Mouse (Mus musculus) intestine, embryonic 14.5 days (tissue): ENCODE measurements around the gene Gm10134. TPM values are rescaled to one million over a fixed set of nuclear protein-coding genes. Genes with fewer than 3 reads are reported as not detected.
A peak's percentile ranks its signal among the peaks of the same experiment; 100 is the strongest.

Experiments used
- ATAC-seq: fragments of 200-750 bp; cut with Nextera tagmentation; replicated peaks from 2 replicates; pipeline ENCODE4 v1.8.0; 2017; ENCODE audit warnings: low read depth, moderate number of reproducible peaks, moderate TSS enrichment, moderate library complexity; ENCODE audit not compliant: low FRiP score, low TSS enrichment
- DNase-seq: peaks from one replicate; pipeline ENCODE4 v3.0.0-alpha.2; 2018; ENCODE audit warnings: low spot score
- H3K27ac ChIP-seq: fragments of 300-500 bp; sonication (generic); 2 replicates; pipeline ENCODE4 v1.5.1; 2014; ENCODE audit warnings: low read depth, mild to moderate bottlenecking, control low read depth
- H3K27me3 ChIP-seq: fragments of 300-500 bp; sonication (generic); replicated peaks from 2 replicates; pipeline ENCODE4 v1.6.1; 2014; ENCODE audit warnings: low read length, control low read depth; ENCODE audit not compliant: control insufficient read depth, insufficient read depth
- H3K36me3 ChIP-seq: fragments of 300-500 bp; sonication (generic); 2 replicates; pipeline ENCODE4 v1.6.1; 2014; ENCODE audit warnings: low read length, control low read depth; ENCODE audit not compliant: control insufficient read depth, insufficient read depth
- H3K4me1 ChIP-seq: fragments of 300-500 bp; sonication (generic); replicated peaks from 2 replicates; pipeline ENCODE4 v1.6.1; 2014; ENCODE audit warnings: low read length, control low read depth, mixed read lengths; ENCODE audit not compliant: control insufficient read depth, insufficient read depth
- H3K4me2 ChIP-seq: fragments of 300-500 bp; sonication (generic); 2 replicates; pipeline ENCODE4 v1.6.1; 2014; ENCODE audit warnings: low read length
- H3K4me3 ChIP-seq: fragments of 300-500 bp; sonication (generic); 2 replicates; pipeline ENCODE4 v1.5.1; 2014; ENCODE audit warnings: low read depth, low read length, control low read depth, mixed read lengths
- H3K9ac ChIP-seq: fragments of 300-500 bp; sonication (generic); 2 replicates; pipeline ENCODE4 v1.6.1; 2014; ENCODE audit warnings: mild to moderate bottlenecking, low read length
- H3K9me3 ChIP-seq: fragments of 300-500 bp; sonication (generic); 2 replicates; pipeline ENCODE4 v1.6.1; 2016; ENCODE audit warnings: low read length, control low read depth; ENCODE audit not compliant: control insufficient read depth
- WGBS: fragments of 180-500 bp; shearing (Covaris S2); extraction: QIAGEN DNeasy Blood & Tissue Kit; methylation state at CpG from one replicate; pipeline ENCODE4 v1.1.7; 2014; 5-methylcytosine and 5-hydroxymethylcytosine counted together
- polyA plus RNA-seq: library from polyadenylated mRNA; unstranded; fragments of >200 nt; fragmentation: Nextera tagmentation; extraction: Ambion mirVana; gene quantifications from 2 replicates; pipeline ENCODE4 v1.2.1, GENCODE M21; 2014

Gene Gm10134
- polyA plus RNA-seq, 1 experiment from 2014 or later: 6.4 TPM

DNA sequence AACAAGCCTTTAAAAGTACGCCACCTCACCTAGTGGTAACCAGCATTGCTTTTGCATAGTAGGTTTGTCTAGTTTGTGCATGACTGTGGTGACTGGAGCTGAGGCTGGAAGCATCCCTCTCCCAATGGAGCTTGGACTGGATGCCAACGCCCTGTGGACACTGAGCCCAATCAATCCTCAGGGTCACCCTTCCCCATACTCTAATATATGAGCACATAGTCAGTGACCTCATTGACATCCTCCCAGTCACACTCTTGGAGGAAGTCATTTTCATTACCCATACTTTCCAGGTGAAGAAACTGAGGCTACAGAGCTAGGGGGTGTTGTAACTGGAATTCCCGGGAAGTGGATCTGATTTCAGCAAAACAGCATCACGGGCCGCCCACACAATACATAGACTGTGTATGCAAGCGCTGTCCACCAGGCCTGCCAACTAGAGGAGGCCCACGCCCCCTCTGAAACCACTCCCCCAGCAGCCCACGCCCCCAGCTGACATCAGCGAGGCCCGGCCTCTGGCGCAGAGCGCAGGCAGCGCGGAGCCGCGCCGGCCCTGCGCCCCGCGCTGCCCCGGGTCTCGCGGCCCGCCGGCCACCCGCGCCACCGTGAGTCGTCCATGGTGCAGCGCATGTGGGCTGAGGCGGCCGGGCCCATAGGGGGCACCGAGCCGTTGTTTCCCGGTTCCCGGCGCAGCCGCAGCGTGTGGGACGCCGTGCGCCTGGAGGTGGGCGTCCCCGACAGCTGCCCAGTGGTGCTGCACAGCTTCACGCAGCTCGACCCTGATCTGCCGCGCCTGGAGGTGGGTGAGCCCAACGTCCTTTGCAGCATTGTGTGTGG, 27.3 kb downstream of the Gm10134 start:
- H3K36me3 ChIP-seq: no peaks in the 10 kb centered on the region
- peaks cover 54% of the 10 kb centered on the region for H3K4me1 ChIP-seq
- DNase-seq (peak; percentile 91), ATAC-seq (peak; percentile 93)
- H3K9me3 ChIP-seq: no peaks in the 10 kb centered on the region
- peak overlapping the region; percentile 70 for H3K4me2 ChIP-seq
- WGBS: 3% methylated on average over 45 of the region's 49 CpGs
- no peaks in the 10 kb centered on the region for H3K27me3 ChIP-seq
- H3K4me3 ChIP-seq: peak overlapping the region; percentile 62
- peak overlapping the region; percentile 64 for H3K9ac ChIP-seq
- H3K27ac ChIP-seq: peak overlapping the region; percentile 81

DNA sequence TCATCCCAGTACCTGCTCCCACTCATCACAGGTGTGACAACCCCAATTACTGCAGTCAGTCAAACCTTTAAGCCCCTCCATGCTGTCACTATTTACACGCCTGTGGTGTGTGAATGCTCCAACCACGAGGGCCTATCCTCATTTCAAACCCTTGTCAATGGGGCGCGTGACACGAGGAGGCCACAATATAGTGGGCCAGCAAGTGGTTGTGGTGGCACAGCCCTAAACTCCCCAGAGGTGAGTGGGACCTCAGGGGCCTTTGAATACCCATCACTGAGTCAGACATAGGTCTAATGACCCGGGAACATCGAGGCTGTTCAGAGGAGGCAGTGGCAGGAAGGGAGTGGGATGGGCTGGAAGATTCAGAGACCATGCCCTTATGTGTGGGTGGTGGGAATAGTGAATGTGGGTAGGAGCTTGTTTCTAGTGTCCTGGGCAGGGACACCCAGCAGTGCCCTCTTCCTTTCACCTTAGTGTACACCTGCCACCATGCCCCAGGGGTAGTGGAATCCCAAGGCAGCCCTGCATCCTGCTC, 28.1 kb downstream of the Gm10134 start:
- 65% methylated on average over 7 of the region's 7 CpGs for WGBS
- H3K27me3 ChIP-seq: no peaks in the 10 kb centered on the region
- peak overlapping the region; percentile 62 for H3K4me3 ChIP-seq
- ATAC-seq: peak; percentile 3; the same call in 1 of the 2 replicates
- H3K27ac ChIP-seq: peak overlapping the region; percentile 81
- H3K9me3 ChIP-seq: no peaks in the 10 kb centered on the region
- H3K4me2 ChIP-seq: peak overlapping the region; percentile 70
- H3K9ac ChIP-seq: peak overlapping the region; percentile 64
- H3K36me3 ChIP-seq: no peaks in the 10 kb centered on the region
- DNase-seq: peak; percentile 67
- H3K4me1 ChIP-seq: peaks cover 62% of the 10 kb centered on the region

- DNase-seq (peak; percentile 63), ATAC-seq (no peak; the same call in 1 of the 2 replicates)
- no peaks in the 10 kb centered on the region for H3K36me3 ChIP-seq
- H3K27ac ChIP-seq: peak overlapping the region; percentile 81
- 37% methylated on average over 11 of the region's 11 CpGs for WGBS
- peaks cover 68% of the 10 kb centered on the region for H3K4me1 ChIP-seq
- peak overlapping the region; percentile 70 for H3K4me2 ChIP-seq
- H3K9ac ChIP-seq: peak overlapping the region; percentile 64
- no peaks in the 10 kb centered on the region for H3K9me3 ChIP-seq
- H3K27me3 ChIP-seq: no peaks in the 10 kb centered on the region
- peak overlapping the region; percentile 62 for H3K4me3 ChIP-seq
Observed at GRCm38 (mm10) chr2:28534436-28535262, 28.8 kb downstream of the Gm10134 start.

DNA sequence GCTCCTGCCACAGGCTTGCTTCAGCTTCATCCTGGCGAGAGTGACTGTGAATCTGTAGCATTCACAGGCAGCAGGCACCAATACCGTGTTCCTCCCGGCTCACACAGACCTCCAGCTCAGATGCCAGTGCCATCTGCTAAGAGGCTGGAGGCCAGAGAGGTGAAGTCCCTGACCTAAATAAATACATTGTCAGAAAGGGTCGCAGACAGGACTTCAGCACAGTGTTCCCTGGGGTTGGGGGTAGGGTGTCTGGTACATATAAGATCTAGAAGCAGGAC, 29.3 kb downstream of the Gm10134 start:
- Histone ChIP-seq H3K27me3 (no peaks in the 10 kb centered on the region), H3K9me3 (no peaks in the 10 kb centered on the region), H3K36me3 (no peaks in the 10 kb centered on the region), H3K4me2 (peak overlapping the region; percentile 70), H3K27ac (peak overlapping the region; percentile 81), H3K9ac (no peak overlapping the region), H3K4me3 (no peak overlapping the region), H3K4me1 (peaks cover 72% of the 10 kb centered on the region)
- 32% methylated on average over 4 of the region's 4 CpGs for WGBS
- DNase-seq (no peak), ATAC-seq (no peak)

- H3K4me2 ChIP-seq: peak overlapping the region; percentile 70; the same call in 1 of the 2 replicates
- H3K4me1 ChIP-seq: peaks cover 72% of the 10 kb centered on the region
- H3K27me3 ChIP-seq: no peaks in the 10 kb centered on the region
- no peak overlapping the region for H3K4me3 ChIP-seq
- ATAC-seq: no peak
- H3K36me3 ChIP-seq: no peaks in the 10 kb centered on the region
- H3K27ac ChIP-seq: peak overlapping the region; percentile 81
- no peaks in the 10 kb centered on the region for H3K9me3 ChIP-seq
- 51% methylated on average over 7 of the region's 7 CpGs for WGBS
- no peak overlapping the region for H3K9ac ChIP-seq
- DNase-seq: no peak
Observed at GRCm38 (mm10) chr2:28535650-28536049, 29.8 kb downstream of the Gm10134 start.

DNA sequence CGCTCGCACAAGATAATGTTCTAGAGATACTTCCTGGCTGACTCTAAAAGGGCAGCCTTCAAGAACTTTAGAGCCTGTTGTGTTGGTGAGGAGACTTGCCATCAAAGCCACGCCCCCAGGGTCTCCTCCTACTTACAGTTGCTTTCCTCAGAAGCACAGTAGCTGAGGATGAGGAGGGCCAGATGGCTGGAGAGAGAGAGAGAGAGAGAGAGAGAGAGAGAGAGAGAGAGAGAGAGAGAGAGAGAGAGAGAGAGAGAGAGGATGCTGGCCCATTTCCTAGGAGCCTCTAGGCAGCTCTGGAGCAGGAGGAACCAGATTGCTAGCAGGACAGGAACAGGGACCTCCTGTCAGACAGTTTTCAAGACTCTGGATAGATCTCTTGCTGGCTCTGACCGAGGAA, 30.3 kb downstream of the Gm10134 start:
- ATAC-seq (no peak), DNase-seq (no peak)
- Histone ChIP-seq H3K4me2 (peak overlapping the region; percentile 70; the same call in 1 of the 2 replicates), H3K27ac (peak overlapping the region; percentile 11; the same call in 1 of the 2 replicates), H3K4me3 (no peak overlapping the region), H3K4me1 (peaks cover 75% of the 10 kb centered on the region), H3K9ac (no peak overlapping the region), H3K36me3 (no peaks in the 10 kb centered on the region), H3K9me3 (no peaks in the 10 kb centered on the region), H3K27me3 (no peaks in the 10 kb centered on the region)
- 47% methylated on average over 4 of the region's 4 CpGs for WGBS

- peak overlapping the region; percentile 11; the same call in 1 of the 2 replicates for H3K27ac ChIP-seq
- no peak overlapping the region for H3K4me3 ChIP-seq
- H3K4me2 ChIP-seq: no peak overlapping the region
- peaks cover 75% of the 10 kb centered on the region for H3K4me1 ChIP-seq
- WGBS: 77% methylated on average over 11 of the region's 11 CpGs
- no peak overlapping the region for H3K9ac ChIP-seq
- DNase-seq (no peak), ATAC-seq (no peak)
- no peaks in the 10 kb centered on the region for H3K9me3 ChIP-seq
- peaks cover 4% of the 10 kb centered on the region for H3K36me3 ChIP-seq
- no peaks in the 10 kb centered on the region for H3K27me3 ChIP-seq
Observed at GRCm38 (mm10) chr2:28536766-28537633, 31.1 kb downstream of the Gm10134 start.

DNA sequence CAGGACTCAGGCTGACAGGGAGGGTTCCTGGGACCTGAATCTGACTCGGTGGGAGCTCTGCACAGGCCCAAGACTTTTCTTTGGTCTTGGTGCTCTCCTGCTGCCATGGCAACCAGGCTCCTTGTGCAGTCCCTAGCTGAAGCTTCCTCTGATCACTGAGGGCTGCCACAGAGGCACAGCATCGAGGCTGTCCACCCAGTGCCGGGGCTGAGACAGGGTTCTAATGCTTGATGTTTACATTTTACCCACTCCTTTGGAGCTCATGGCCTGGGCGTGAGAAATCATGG, 31.7 kb downstream of the Gm10134 start:
- no peak for ATAC-seq
- H3K4me1 ChIP-seq: peaks cover 70% of the 10 kb centered on the region
- no peak overlapping the region for H3K9ac ChIP-seq
- no peak for DNase-seq
- 33% methylated on average over 4 of the region's 4 CpGs for WGBS
- peaks cover 10% of the 10 kb centered on the region for H3K36me3 ChIP-seq
- no peak overlapping the region for H3K27ac ChIP-seq
- no peaks in the 10 kb centered on the region for H3K27me3 ChIP-seq
- no peak overlapping the region for H3K4me3 ChIP-seq
- no peak overlapping the region for H3K4me2 ChIP-seq
- no peaks in the 10 kb centered on the region for H3K9me3 ChIP-seq
